Mouse (Mus musculus): Measurements from ENCODE around the gene Camsap2. TPM values are rescaled to one million over a fixed set of nuclear protein-coding genes. Genes with fewer than 3 reads are reported as not detected.
A peak's percentile ranks its signal among the peaks of the same experiment; 100 is the strongest.

The Camsap2 gene
- polyA plus RNA-seq, 1 experiment: 7.3 TPM

- WGBS: 17% methylated on average over 5 of the region's 5 CpGs
- peaks cover 24% of the 10 kb centered on the region for H3K4me1 ChIP-seq (replicated peaks; ENCODE audit: control insufficient read depth, insufficient read depth, low read length)
- no peak overlapping the region for H3K4me3 ChIP-seq (ENCODE audit: control insufficient read depth, insufficient read depth, low read length)
- H3K27me3 ChIP-seq (ENCODE audit: control insufficient read depth, insufficient read depth, low read length): no peaks in the 10 kb centered on the region; the same call in 1 of the 2 replicates
- DNase-seq: no peak
- H3K27ac ChIP-seq (ENCODE audit: control insufficient read depth, insufficient read depth, low read length): no peak overlapping the region
- no peak for TF ChIP-seq POLR2A (IDR thresholded peaks at IDR 0.05; ENCODE audit: control insufficient read depth, extremely low read depth, insufficient read depth, low read length, poor library complexity)
- TF ChIP-seq CTCF (IDR thresholded peaks at IDR 0.05; ENCODE audit: borderline replicate concordance, control insufficient read depth, extremely low read depth, insufficient read depth, low read length, poor library complexity): no peak
- no peaks in the 10 kb centered on the region for H3K36me3 ChIP-seq (ENCODE audit: control insufficient read depth, insufficient read depth, low read length)
Measured at GRCm38 (mm10) chr1:136247393-136247792, 98.5 kb downstream of the Camsap2 start.

GRCm38 (mm10) chr1:136244469-136244868 lies 101.4 kb downstream of the Camsap2 start:
- H3K27me3 ChIP-seq (ENCODE audit: control insufficient read depth, insufficient read depth, low read length): no peaks in the 10 kb centered on the region
- no peak overlapping the region for H3K4me3 ChIP-seq (ENCODE audit: control insufficient read depth, insufficient read depth, low read length)
- H3K4me1 ChIP-seq (replicated peaks; ENCODE audit: control insufficient read depth, insufficient read depth, low read length): peaks cover 19% of the 10 kb centered on the region
- WGBS: 71% methylated on average over 5 of the region's 5 CpGs
- no peak for DNase-seq
- no peaks in the 10 kb centered on the region for H3K36me3 ChIP-seq (ENCODE audit: control insufficient read depth, insufficient read depth, low read length)
- no peak overlapping the region for H3K27ac ChIP-seq (ENCODE audit: control insufficient read depth, insufficient read depth, low read length)
- no peak for TF ChIP-seq POLR2A (IDR thresholded peaks at IDR 0.05; ENCODE audit: control insufficient read depth, extremely low read depth, insufficient read depth, low read length, poor library complexity)
- TF ChIP-seq CTCF (IDR thresholded peaks at IDR 0.05; ENCODE audit: borderline replicate concordance, control insufficient read depth, extremely low read depth, insufficient read depth, low read length, poor library complexity): no peak

GRCm38 (mm10) chr1:136241801-136242200 lies 104.1 kb downstream of the Camsap2 start:
- no peak for TF ChIP-seq POLR2A (IDR thresholded peaks at IDR 0.05; ENCODE audit: control insufficient read depth, extremely low read depth, insufficient read depth, low read length, poor library complexity)
- TF ChIP-seq CTCF (IDR thresholded peaks at IDR 0.05; ENCODE audit: borderline replicate concordance, control insufficient read depth, extremely low read depth, insufficient read depth, low read length, poor library complexity): no peak
- Histone ChIP-seq H3K4me3 (ENCODE audit: control insufficient read depth, insufficient read depth, low read length) (no peak overlapping the region), H3K27me3 (ENCODE audit: control insufficient read depth, insufficient read depth, low read length) (no peaks in the 10 kb centered on the region), H3K4me1 (replicated peaks; ENCODE audit: control insufficient read depth, insufficient read depth, low read length) (peaks cover under 1% of the 10 kb centered on the region; the same call in 1 of the 2 replicates), H3K27ac (ENCODE audit: control insufficient read depth, insufficient read depth, low read length) (no peak overlapping the region), H3K36me3 (ENCODE audit: control insufficient read depth, insufficient read depth, low read length) (no peaks in the 10 kb centered on the region)
- DNase-seq: no peak
- WGBS: 94% methylated on average over 7 of the region's 7 CpGs

GRCm38 (mm10) chr1:136238495-136238894 lies 107.4 kb downstream of the Camsap2 start:
- no peak overlapping the region for H3K27ac ChIP-seq (ENCODE audit: control insufficient read depth, insufficient read depth, low read length)
- no peak for TF ChIP-seq POLR2A (IDR thresholded peaks at IDR 0.05; ENCODE audit: control insufficient read depth, extremely low read depth, insufficient read depth, low read length, poor library complexity)
- TF ChIP-seq CTCF (IDR thresholded peaks at IDR 0.05; ENCODE audit: borderline replicate concordance, control insufficient read depth, extremely low read depth, insufficient read depth, low read length, poor library complexity): no peak
- H3K36me3 ChIP-seq (ENCODE audit: control insufficient read depth, insufficient read depth, low read length): no peaks in the 10 kb centered on the region
- 79% methylated on average over 4 of the region's 4 CpGs for WGBS
- H3K4me3 ChIP-seq (ENCODE audit: control insufficient read depth, insufficient read depth, low read length): no peak overlapping the region
- no peak for DNase-seq
- peaks cover 7% of the 10 kb centered on the region for H3K4me1 ChIP-seq (replicated peaks; ENCODE audit: control insufficient read depth, insufficient read depth, low read length)
- H3K27me3 ChIP-seq (ENCODE audit: control insufficient read depth, insufficient read depth, low read length): no peaks in the 10 kb centered on the region

GRCm38 (mm10) chr1:136234595-136235092 lies 111.3 kb downstream of the Camsap2 start:
- under 1% methylated on average over 9 of the region's 9 CpGs for WGBS
- H3K27me3 ChIP-seq (ENCODE audit: control insufficient read depth, insufficient read depth, low read length): no peaks in the 10 kb centered on the region; the same call in 1 of the 2 replicates
- no peaks in the 10 kb centered on the region for H3K36me3 ChIP-seq (ENCODE audit: control insufficient read depth, insufficient read depth, low read length)
- H3K27ac ChIP-seq (ENCODE audit: control insufficient read depth, insufficient read depth, low read length): no peak overlapping the region
- DNase-seq: no peak
- TF ChIP-seq POLR2A (IDR thresholded peaks at IDR 0.05; ENCODE audit: control insufficient read depth, extremely low read depth, insufficient read depth, low read length, poor library complexity) (no peak), CTCF (IDR thresholded peaks at IDR 0.05; ENCODE audit: borderline replicate concordance, control insufficient read depth, extremely low read depth, insufficient read depth, low read length, poor library complexity) (no peak)
- peaks cover 24% of the 10 kb centered on the region for H3K4me1 ChIP-seq (replicated peaks; ENCODE audit: control insufficient read depth, insufficient read depth, low read length)
- H3K4me3 ChIP-seq (ENCODE audit: control insufficient read depth, insufficient read depth, low read length): peak overlapping the region; percentile 60

- Histone ChIP-seq H3K36me3 (ENCODE audit: control insufficient read depth, insufficient read depth, low read length) (no peaks in the 10 kb centered on the region), H3K4me1 (replicated peaks; ENCODE audit: control insufficient read depth, insufficient read depth, low read length) (peaks cover 25% of the 10 kb centered on the region), H3K27me3 (ENCODE audit: control insufficient read depth, insufficient read depth, low read length) (no peaks in the 10 kb centered on the region; the same call in 1 of the 2 replicates), H3K27ac (ENCODE audit: control insufficient read depth, insufficient read depth, low read length) (no peak within 1 kb of the TSS), H3K4me3 (ENCODE audit: control insufficient read depth, insufficient read depth, low read length) (peak within 1 kb of the TSS; percentile 60)
- WGBS: 2% methylated on average over 51 of the region's 51 CpGs
- peak; percentile 49 for DNase-seq
- no peak for TF ChIP-seq POLR2A (IDR thresholded peaks at IDR 0.05; ENCODE audit: control insufficient read depth, extremely low read depth, insufficient read depth, low read length, poor library complexity)
Measured at GRCm38 (mm10) chr1:136233892-136234594, 111.9 kb downstream of the Camsap2 start, which contains the start of gene Inava. Gene Inava, minus strand, starts transcription at chr1:136234264.
